Mouse (Mus musculus): ENCODE results near the gene E130309D02Rik.

DNA sequence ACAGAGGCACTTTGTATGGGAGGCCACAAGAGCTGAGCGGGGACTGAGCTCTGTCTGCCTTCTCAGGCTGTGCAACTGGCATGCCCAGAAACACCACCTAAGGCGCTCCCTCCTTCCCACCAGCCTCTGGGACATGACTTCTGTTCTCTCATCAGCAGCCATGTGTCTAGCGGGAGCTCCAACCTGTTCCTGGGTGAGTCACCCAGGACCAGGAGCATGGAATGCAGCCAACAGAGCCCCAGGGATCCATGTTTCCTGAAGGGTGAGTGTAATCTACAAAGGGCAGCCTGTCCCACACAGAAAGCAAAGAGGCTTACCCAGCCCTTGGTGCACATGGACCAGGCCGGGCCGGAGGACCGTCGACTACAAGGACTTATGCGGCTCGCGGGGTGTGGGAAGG, 50.5 kb downstream of the E130309D02Rik start:
- TF ChIP-seq CTCF (IDR thresholded peaks at IDR 0.05; ENCODE audit: extremely low read depth, insufficient read depth, insufficient read length, insufficient replicate concordance) (no peak), POLR2A (IDR thresholded peaks at IDR 0.05; ENCODE audit: low read depth, low read length) (no peak)

Data from spleen, adult 2 months (tissue).